Mouse (Mus musculus) erythroblast, embryonic 14.5 days (primary cell): Measurements from ENCODE around the gene Thsd7a. TPM values are rescaled to one million over a fixed set of nuclear protein-coding genes. Genes with fewer than 3 reads are reported as not detected.

Experiments
- H3K27me3 ChIP-seq: 2 replicates; pipeline ENCODE4 v1.6.1; 2012; ENCODE audit warnings: inconsistent platforms; ENCODE audit not compliant: control insufficient read depth
- H3K36me3 ChIP-seq: 2 replicates; pipeline ENCODE4 v1.6.1; 2012; ENCODE audit warnings: mild to moderate bottlenecking, inconsistent platforms; ENCODE audit not compliant: control insufficient read depth
- H3K4me1 ChIP-seq: 2 replicates; pipeline ENCODE4 v1.6.1; 2012; ENCODE audit warnings: inconsistent platforms; ENCODE audit not compliant: control insufficient read depth
- H3K4me3 ChIP-seq: replicated peaks from 2 replicates; pipeline ENCODE3; 2012; ENCODE audit warnings: moderate library complexity, mild to moderate bottlenecking, inconsistent platforms
- H3K9me3 ChIP-seq: 2 replicates; pipeline ENCODE4 v1.6.1; 2012; ENCODE audit warnings: low read length, inconsistent platforms, mixed read lengths; ENCODE audit not compliant: control insufficient read depth
- GATA1 ChIP-seq: IDR thresholded peaks from 2 replicates; pipeline ENCODE4 v1.6.1; 2012; ENCODE audit warnings: low read length, inconsistent platforms, mixed read lengths
- TAL1 ChIP-seq: IDR thresholded peaks from 3 replicates; pipeline ENCODE4 v1.6.1; 2012; ENCODE audit warnings: low read length, inconsistent platforms, mixed read lengths
- polyA plus RNA-seq: library from polyadenylated mRNA; stranded (reverse); fragments of >175 nt; gene quantifications from 2 replicates; pipeline ENCODE4 v1.2.3, GENCODE M21; 2012

Gene Thsd7a
- 0.01 TPM in 1 of 2 replicates, not detected in the other for polyA plus RNA-seq

DNA sequence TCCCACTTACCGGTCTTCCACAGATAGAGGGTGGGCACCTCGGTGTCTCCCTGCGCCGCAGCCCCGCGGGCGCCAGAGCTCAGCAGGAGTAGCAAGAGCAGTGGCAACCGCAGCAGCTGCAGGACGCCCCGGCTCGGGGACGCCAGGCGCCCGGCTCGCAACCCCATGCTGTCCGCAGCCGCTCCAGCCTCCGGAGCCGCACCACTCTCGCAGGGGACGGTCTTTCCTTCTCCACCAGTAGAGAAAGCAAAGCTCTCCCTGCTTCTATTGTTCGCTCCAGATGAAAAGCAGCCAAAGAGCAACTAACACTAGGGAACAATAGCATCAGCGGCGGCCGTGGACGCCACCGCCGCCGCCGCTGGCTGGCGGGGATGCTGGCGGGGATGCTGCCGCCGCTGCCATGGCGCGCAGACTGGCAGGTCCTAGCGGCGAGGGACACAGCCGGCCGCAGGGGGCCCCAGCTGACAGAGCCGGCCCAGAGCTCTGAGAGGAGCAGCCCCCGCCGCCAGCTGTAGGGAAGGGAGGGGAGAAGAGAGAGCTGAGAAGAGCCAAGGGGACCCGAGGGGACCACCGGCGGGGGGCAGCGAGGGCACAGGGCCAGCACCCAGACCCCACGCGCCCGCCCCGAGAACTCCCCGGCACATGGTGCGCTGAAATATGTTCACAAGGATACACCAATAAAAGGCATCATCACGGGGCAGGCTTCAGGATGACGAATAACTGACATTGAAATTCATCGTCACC is at the start of gene Thsd7a:
Gene Thsd7a, minus strand, starts transcription at position 624 of the 744 bp plus-strand sequence.
- no peaks in the 10 kb centered on the region for H3K36me3 ChIP-seq
- no peaks in the 10 kb centered on the region for H3K9me3 ChIP-seq
- H3K27me3 ChIP-seq = peaks cover 40% of the 10 kb centered on the region
- no peaks in the 10 kb centered on the region for H3K4me1 ChIP-seq
- TF ChIP-seq GATA1 (no peak), TAL1 (no peak)
- H3K4me3 ChIP-seq = peak within 1 kb of the TSS; percentile 29

DNA sequence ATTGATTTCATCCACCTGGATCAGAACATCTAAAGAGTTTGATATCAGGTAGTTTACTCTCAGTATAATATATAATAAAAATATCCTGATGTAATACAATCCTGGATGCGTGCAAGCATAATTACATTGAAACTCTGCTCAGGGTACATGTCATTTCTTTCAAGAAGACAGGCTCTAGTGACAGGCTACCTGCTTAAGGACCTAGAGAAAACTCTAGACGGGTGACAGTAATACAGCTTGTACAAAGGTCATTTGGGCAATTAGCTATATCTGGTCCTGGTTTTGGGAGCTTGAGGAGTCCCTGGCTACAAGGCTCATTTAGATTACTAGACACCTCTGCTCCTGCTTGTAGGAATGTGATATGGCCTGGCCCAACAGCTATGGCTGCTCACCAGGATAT is 37.9 kb upstream of the Thsd7a start:
- H3K27me3 ChIP-seq = no peaks in the 10 kb centered on the region
- no peaks in the 10 kb centered on the region for H3K4me1 ChIP-seq
- H3K4me3 ChIP-seq = no peak overlapping the region
- H3K36me3 ChIP-seq = no peaks in the 10 kb centered on the region
- TF ChIP-seq GATA1 = no peak
- H3K9me3 ChIP-seq = no peaks in the 10 kb centered on the region

DNA sequence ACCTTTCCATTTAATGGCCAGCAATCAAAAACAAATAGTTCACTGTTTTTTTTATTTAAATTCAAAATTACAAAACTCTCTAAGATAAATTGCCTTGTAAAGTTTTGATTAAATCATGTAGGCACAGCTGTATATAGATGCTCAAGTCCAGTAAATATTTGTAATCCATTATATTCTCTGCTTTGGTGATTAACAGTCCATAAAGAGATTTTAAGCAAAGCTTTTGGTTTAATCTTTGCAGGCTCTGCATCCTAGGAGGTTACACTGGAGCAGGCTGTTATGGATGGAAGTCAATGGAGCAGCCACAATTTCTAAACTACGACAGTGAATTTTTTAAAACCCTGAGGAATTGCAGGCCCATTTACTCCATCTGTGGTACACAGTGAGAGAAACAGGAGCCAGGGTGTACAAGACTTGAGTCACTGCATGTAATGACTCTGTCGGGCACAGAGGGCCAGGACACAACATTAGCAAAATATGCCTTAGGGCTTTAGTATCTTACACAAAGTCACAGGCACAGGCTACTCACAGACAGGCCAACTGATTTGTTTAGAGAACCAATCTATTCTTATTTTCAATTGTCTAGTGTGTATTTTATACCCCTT is 37.3 kb upstream of the Thsd7a start:
- no peaks in the 10 kb centered on the region for H3K4me1 ChIP-seq
- no peaks in the 10 kb centered on the region for H3K9me3 ChIP-seq
- no peak for TF ChIP-seq TAL1
- TF ChIP-seq GATA1 = no peak
- no peaks in the 10 kb centered on the region for H3K27me3 ChIP-seq
- H3K36me3 ChIP-seq = no peaks in the 10 kb centered on the region
- H3K4me3 ChIP-seq = no peak overlapping the region

DNA sequence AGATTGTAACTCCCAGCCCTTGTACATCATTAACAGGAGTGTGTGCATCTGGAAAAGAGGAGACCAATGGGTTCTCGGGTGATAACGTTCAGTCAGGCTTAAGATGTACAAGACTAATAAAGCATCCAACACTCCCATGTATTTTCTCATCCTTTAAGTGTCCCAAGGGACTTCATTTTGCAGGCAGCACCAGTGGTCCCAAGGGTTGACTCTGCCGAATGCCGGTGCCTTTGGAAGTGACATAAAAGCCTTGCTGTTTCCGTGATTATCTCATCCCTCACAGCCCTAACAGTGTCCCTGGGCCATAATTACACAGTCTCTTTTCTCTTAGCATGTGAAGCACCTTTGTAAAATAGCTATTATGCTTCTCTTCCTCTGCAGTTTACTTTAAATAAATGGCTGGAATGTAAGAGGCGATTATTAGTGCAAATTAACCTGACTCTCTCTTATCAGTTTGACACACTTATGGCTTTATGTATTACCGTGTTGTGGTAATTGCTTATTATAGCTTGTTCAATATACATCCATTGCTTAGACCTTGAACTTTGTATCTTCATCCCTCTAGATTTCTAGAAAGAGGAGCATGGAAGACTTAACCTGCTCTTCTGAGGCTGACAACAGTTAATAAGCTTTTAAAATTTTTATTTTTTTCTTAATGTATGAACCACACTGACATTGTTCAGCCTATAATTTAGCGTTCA is 35.9 kb upstream of the Thsd7a start:
- H3K36me3 ChIP-seq = no peaks in the 10 kb centered on the region
- H3K4me1 ChIP-seq = no peaks in the 10 kb centered on the region
- H3K4me3 ChIP-seq = no peak overlapping the region
- H3K27me3 ChIP-seq = no peaks in the 10 kb centered on the region
- no peaks in the 10 kb centered on the region for H3K9me3 ChIP-seq
- TF ChIP-seq GATA1 (no peak), TAL1 (no peak)

DNA sequence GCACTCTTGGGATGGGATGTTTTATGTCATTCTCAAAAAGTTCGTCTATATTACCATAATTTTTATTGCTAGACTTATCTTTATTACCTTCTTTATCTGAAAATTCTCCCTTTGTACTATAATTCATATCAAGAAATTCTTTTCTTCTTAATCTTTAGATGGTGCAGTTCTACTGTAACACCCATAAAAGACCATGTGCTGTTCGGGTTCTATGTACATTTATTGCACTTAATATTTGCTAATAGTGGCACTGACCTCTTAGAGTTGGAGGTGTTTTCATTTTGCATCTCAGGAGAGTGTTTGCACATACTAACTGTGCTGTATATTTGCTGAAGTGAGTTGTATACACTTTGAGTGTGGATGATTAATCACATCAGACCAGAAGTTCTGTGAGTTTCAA is 23.6 kb upstream of the Thsd7a start:
- Histone ChIP-seq H3K36me3 (no peaks in the 10 kb centered on the region), H3K4me3 (no peak overlapping the region), H3K27me3 (no peaks in the 10 kb centered on the region), H3K9me3 (peaks cover 4% of the 10 kb centered on the region; the same call in 1 of the 2 replicates), H3K4me1 (no peaks in the 10 kb centered on the region)
- TF ChIP-seq GATA1 = no peak

DNA sequence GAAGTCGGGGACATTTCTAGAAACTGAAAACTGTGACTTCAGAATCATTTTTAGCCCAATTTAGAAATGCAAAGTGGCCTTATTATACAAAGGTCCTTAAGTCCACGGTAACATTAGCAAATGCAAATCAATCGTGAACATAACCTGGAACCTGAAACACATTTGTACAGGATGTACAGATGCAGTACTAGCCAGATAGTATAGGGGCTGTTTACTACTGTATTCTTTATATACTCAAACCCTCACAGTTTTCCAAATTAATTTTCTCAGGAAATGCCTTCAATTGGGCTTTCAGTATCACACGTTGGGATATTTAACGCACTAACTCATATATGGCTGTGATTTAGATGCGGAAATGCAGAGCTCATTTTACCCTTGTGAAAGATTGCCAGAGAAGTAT is 16.0 kb upstream of the Thsd7a start:
- H3K4me1 ChIP-seq = no peaks in the 10 kb centered on the region
- H3K27me3 ChIP-seq = no peaks in the 10 kb centered on the region
- TF ChIP-seq TAL1 = no peak
- TF ChIP-seq GATA1 = no peak
- no peaks in the 10 kb centered on the region for H3K36me3 ChIP-seq
- no peak overlapping the region for H3K4me3 ChIP-seq
- no peaks in the 10 kb centered on the region for H3K9me3 ChIP-seq

DNA sequence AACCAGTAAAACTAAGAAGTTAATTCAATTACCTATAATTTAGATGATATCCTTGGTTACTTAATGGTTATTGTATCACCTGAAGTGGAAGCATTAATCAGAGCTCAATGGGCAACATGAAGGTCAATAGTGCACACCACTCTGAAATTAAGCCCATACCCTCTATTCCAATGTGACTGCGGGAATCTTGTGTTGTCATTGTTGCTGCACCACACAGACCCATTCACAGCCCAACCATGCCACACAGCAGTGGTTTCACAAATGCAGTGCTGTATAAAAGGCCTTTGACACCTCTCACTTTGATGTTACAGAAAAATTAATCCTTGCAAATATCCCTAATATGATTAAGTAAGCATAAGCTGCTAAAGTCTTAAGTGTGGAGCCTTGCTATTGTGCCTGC is 15.4 kb upstream of the Thsd7a start:
- H3K36me3 ChIP-seq = no peaks in the 10 kb centered on the region
- no peaks in the 10 kb centered on the region for H3K9me3 ChIP-seq
- H3K4me3 ChIP-seq = no peak overlapping the region
- no peaks in the 10 kb centered on the region for H3K4me1 ChIP-seq
- TF ChIP-seq GATA1 = no peak
- no peak for TF ChIP-seq TAL1
- H3K27me3 ChIP-seq = no peaks in the 10 kb centered on the region

DNA sequence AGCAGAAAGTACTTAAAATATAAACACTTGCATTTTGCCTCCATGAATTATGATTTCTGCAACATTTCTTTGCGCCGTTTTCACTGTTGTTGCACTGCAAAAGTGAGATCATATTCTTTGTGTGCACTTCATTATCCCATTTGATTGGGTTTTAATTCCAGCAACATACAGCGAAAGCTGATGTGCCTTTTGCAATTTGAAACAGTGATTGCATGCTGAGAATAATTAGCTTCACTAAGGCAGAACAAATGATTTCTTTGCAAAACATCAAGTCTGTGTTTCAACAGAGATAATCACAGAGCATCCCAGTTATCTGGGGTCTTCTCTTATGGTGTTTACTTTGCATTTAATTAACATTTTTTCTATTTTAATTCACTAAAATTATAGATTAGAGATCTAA is 14.6 kb upstream of the Thsd7a start:
- no peaks in the 10 kb centered on the region for H3K9me3 ChIP-seq
- TF ChIP-seq GATA1 (no peak), TAL1 (no peak)
- no peaks in the 10 kb centered on the region for H3K36me3 ChIP-seq
- H3K4me1 ChIP-seq = no peaks in the 10 kb centered on the region
- H3K4me3 ChIP-seq = no peak overlapping the region
- no peaks in the 10 kb centered on the region for H3K27me3 ChIP-seq
